In genomic region chr2:30063235-30063634, GRCm38 (mm10) we compare ENCODE assay signal across 7 mouse cellular contexts. TPM values are rescaled to one million over a fixed set of nuclear protein-coding genes. Genes with fewer than 3 reads are reported as not detected.
DNase-seq lines count a peak whose midpoint lies in the region; ATAC-seq and TF ChIP-seq lines count a peak whose summit lies in the region.

No protein-coding gene starts in this region.

- no peak for TF ChIP-seq EP300 in stomach, postnatal 0 days (optimal IDR thresholded peaks at IDR 0.05)

- TF ChIP-seq CTCF in stomach, postnatal 0 days (IDR thresholded peaks at IDR 0.05; ENCODE audit: low read depth), result no peak

- no peaks in the 10 kb centered on the region for H3K27me3 ChIP-seq in embryonic facial prominence, embryonic 13.5 days
- no peaks in the 10 kb centered on the region for H3K27me3 ChIP-seq in limb, embryonic 11.5 days (ENCODE audit: control insufficient read depth, insufficient read depth, low read length)
- H3K27me3 ChIP-seq in stomach, postnatal 0 days (ENCODE audit: control insufficient read depth, insufficient read depth, low read length), result no peaks in the 10 kb centered on the region

- peak overlapping the region; percentile 68 for H3K4me3 ChIP-seq in embryonic facial prominence, embryonic 13.5 days
- peak overlapping the region; percentile 60 for H3K4me3 ChIP-seq in limb, embryonic 11.5 days (ENCODE audit: low read depth, low read length)
- peak overlapping the region; percentile 54 for H3K4me3 ChIP-seq in stomach, postnatal 0 days (ENCODE audit: low read depth, low read length)

- ATAC-seq in embryonic facial prominence, embryonic 13.5 days (ENCODE audit: insufficient number of reproducible peaks, insufficient read depth, low FRiP score, low TSS enrichment, low read depth), result no peak
- ATAC-seq in limb, embryonic 11.5 days (ENCODE audit: insufficient number of reproducible peaks, low FRiP score, low TSS enrichment, low read depth), result no peak
- no peak for ATAC-seq in stomach, postnatal 0 days (ENCODE audit: low FRiP score, low TSS enrichment)
- ATAC-seq in monocyte, adult 5-6 weeks (replicated peaks; ENCODE audit: insufficient number of reproducible peaks, low FRiP score, low TSS enrichment, poor library complexity, severe bottlenecking), result no peak
- ATAC-seq in granulocyte monocyte progenitor cell, adult 5-6 weeks (replicated peaks; ENCODE audit: poor library complexity, severe bottlenecking), result no peak

- 6% methylated on average over 8 of the region's 8 CpGs for WGBS in embryonic facial prominence, embryonic 13.5 days
- WGBS in limb, embryonic 11.5 days, result 8% methylated on average over 8 of the region's 8 CpGs
- WGBS in stomach, postnatal 0 days, result 6% methylated on average over 8 of the region's 8 CpGs

- H3K4me1 ChIP-seq in embryonic facial prominence, embryonic 13.5 days, result peaks cover 37% of the 10 kb centered on the region
- peaks cover 22% of the 10 kb centered on the region for H3K4me1 ChIP-seq in limb, embryonic 11.5 days (ENCODE audit: control insufficient read depth, insufficient read depth, low read length)
- H3K4me1 ChIP-seq in stomach, postnatal 0 days (replicated peaks; ENCODE audit: control insufficient read depth, insufficient read depth), result peaks cover 2% of the 10 kb centered on the region; the same call in 1 of the 2 replicates

- peak; percentile 14 for DNase-seq in ovary, postnatal 36 days (ENCODE audit: low spot score)
- DNase-seq in ovary, postnatal 14 days (ENCODE audit: low spot score), result no peak
- DNase-seq in limb, embryonic 11.5 days (ENCODE audit: low spot score), result no peak
- DNase-seq in stomach, postnatal 0 days (ENCODE audit: low spot score), result no peak

- H3K4me2 ChIP-seq in embryonic facial prominence, embryonic 13.5 days, result peak overlapping the region; percentile 83
- peak overlapping the region; percentile 65 for H3K4me2 ChIP-seq in limb, embryonic 11.5 days (ENCODE audit: low read depth, severe bottlenecking)
- peak overlapping the region; percentile 91 for H3K4me2 ChIP-seq in stomach, postnatal 0 days (replicated peaks; ENCODE audit: low read depth)

- no peaks in the 10 kb centered on the region for H3K9me3 ChIP-seq in embryonic facial prominence, embryonic 13.5 days
- no peaks in the 10 kb centered on the region for H3K9me3 ChIP-seq in limb, embryonic 11.5 days (ENCODE audit: control insufficient read depth, low read length)
- H3K9me3 ChIP-seq in stomach, postnatal 0 days (ENCODE audit: control insufficient read depth, low read length), result no peaks in the 10 kb centered on the region

- H3K27ac ChIP-seq in embryonic facial prominence, embryonic 13.5 days, result peak overlapping the region; percentile 96
- H3K27ac ChIP-seq in limb, embryonic 11.5 days (replicated peaks; ENCODE audit: low read depth, low read length), result no peak overlapping the region; the same call in 1 of the 2 replicates
- peak overlapping the region; percentile 93 for H3K27ac ChIP-seq in stomach, postnatal 0 days (replicated peaks)

- peaks cover 1% of the 10 kb centered on the region for H3K36me3 ChIP-seq in embryonic facial prominence, embryonic 13.5 days
- peaks cover under 1% of the 10 kb centered on the region; the same call in 1 of the 2 replicates for H3K36me3 ChIP-seq in limb, embryonic 11.5 days (ENCODE audit: control insufficient read depth, insufficient read depth, low read length)
- no peaks in the 10 kb centered on the region for H3K36me3 ChIP-seq in stomach, postnatal 0 days (ENCODE audit: control insufficient read depth, insufficient read depth, low read length)

- H3K9ac ChIP-seq in embryonic facial prominence, embryonic 13.5 days, result peak overlapping the region; percentile 85
- H3K9ac ChIP-seq in limb, embryonic 11.5 days (ENCODE audit: low read length), result peak overlapping the region; percentile 77
- H3K9ac ChIP-seq in stomach, postnatal 0 days (ENCODE audit: low read length), result peak overlapping the region; percentile 75; the same call in 1 of the 2 replicates

RNA-seq across cellular contexts. Expression of gene Set, which starts 6.1 kb away (rescaled TPM):
- polyA plus RNA-seq in embryonic facial prominence, embryonic 13.5 days (2015; fragmentation: Nextera tagmentation; extraction: Ambion mirVana), result 538 and 545 TPM in 2 replicates
- 780 and 808 TPM in 2 replicates for polyA plus RNA-seq in limb, embryonic 11.5 days (2014; fragmentation: Nextera tagmentation; extraction: Ambion mirVana)
- polyA plus RNA-seq in stomach, postnatal 0 days (2015; fragmentation: Nextera tagmentation; extraction: Ambion mirVana), result 202 and 206 TPM in 2 replicates
- total RNA-seq in monocyte, adult 5-6 weeks (2017), result 427 to 462 TPM (median 441 TPM) in 3 replicates
- 415 and 437 TPM in 2 replicates for total RNA-seq in granulocyte monocyte progenitor cell, adult 5-6 weeks (2014; fragmentation: Nextera tagmentation)
- 2,035 and 2,054 TPM in 2 replicates for total RNA-seq in granulocyte monocyte progenitor cell, adult 5-6 weeks (2017)

RNA-seq across cellular contexts. Expression of gene Pkn3, which starts 14.2 kb away (rescaled TPM):
- 7.6 and 11.4 TPM in 2 replicates for polyA plus RNA-seq in embryonic facial prominence, embryonic 13.5 days (2015; fragmentation: Nextera tagmentation; extraction: Ambion mirVana)
- 9.0 and 10.6 TPM in 2 replicates for polyA plus RNA-seq in limb, embryonic 11.5 days (2014; fragmentation: Nextera tagmentation; extraction: Ambion mirVana)
- 3.0 and 3.1 TPM in 2 replicates for polyA plus RNA-seq in stomach, postnatal 0 days (2015; fragmentation: Nextera tagmentation; extraction: Ambion mirVana)
- total RNA-seq in monocyte, adult 5-6 weeks (2017), result 0.38 to 1.1 TPM (median 0.39 TPM) in 3 replicates
- 10.1 and 13.1 TPM in 2 replicates for total RNA-seq in granulocyte monocyte progenitor cell, adult 5-6 weeks (2014; fragmentation: Nextera tagmentation)
- total RNA-seq in granulocyte monocyte progenitor cell, adult 5-6 weeks (2017), result 4.6 and 14.9 TPM in 2 replicates

RNA-seq across cellular contexts. Expression of gene Wdr34, which starts 14.6 kb away (rescaled TPM):
- polyA plus RNA-seq in embryonic facial prominence, embryonic 13.5 days (2015; fragmentation: Nextera tagmentation; extraction: Ambion mirVana), result 46.5 and 46.9 TPM in 2 replicates
- polyA plus RNA-seq in limb, embryonic 11.5 days (2014; fragmentation: Nextera tagmentation; extraction: Ambion mirVana), result 32.6 and 32.8 TPM in 2 replicates
- polyA plus RNA-seq in stomach, postnatal 0 days (2015; fragmentation: Nextera tagmentation; extraction: Ambion mirVana), result 10.9 and 13.2 TPM in 2 replicates
- total RNA-seq in monocyte, adult 5-6 weeks (2017), result not detected in 3 replicates
- total RNA-seq in granulocyte monocyte progenitor cell, adult 5-6 weeks (2014; fragmentation: Nextera tagmentation), result 21.9 and 23.1 TPM in 2 replicates
- 11.5 and 14.1 TPM in 2 replicates for total RNA-seq in granulocyte monocyte progenitor cell, adult 5-6 weeks (2017)

RNA-seq across cellular contexts. Expression of gene Zdhhc12, which starts 30.2 kb away (rescaled TPM):
- polyA plus RNA-seq in embryonic facial prominence, embryonic 13.5 days (2015; fragmentation: Nextera tagmentation; extraction: Ambion mirVana), result 24.0 and 25.3 TPM in 2 replicates
- 32.1 and 34.1 TPM in 2 replicates for polyA plus RNA-seq in limb, embryonic 11.5 days (2014; fragmentation: Nextera tagmentation; extraction: Ambion mirVana)
- polyA plus RNA-seq in stomach, postnatal 0 days (2015; fragmentation: Nextera tagmentation; extraction: Ambion mirVana), result 27.7 and 27.8 TPM in 2 replicates
- total RNA-seq in monocyte, adult 5-6 weeks (2017), result 2.6 to 7.1 TPM (median 6.6 TPM) in 3 replicates
- total RNA-seq in granulocyte monocyte progenitor cell, adult 5-6 weeks (2014; fragmentation: Nextera tagmentation), result 21.5 and 24.1 TPM in 2 replicates
- total RNA-seq in granulocyte monocyte progenitor cell, adult 5-6 weeks (2017), result 11.0 and 20.7 TPM in 2 replicates
